In genomic region chr17:71289572-71290176, GRCm38 (mm10) we compare ENCODE assay signal across 13 mouse cellular contexts. TPM values are rescaled to one million over a fixed set of nuclear protein-coding genes. Genes with fewer than 3 reads are reported as not detected.
DNase-seq lines count a peak whose midpoint lies in the region; ATAC-seq and TF ChIP-seq lines count a peak whose summit lies in the region.
"Had no signal": no experiment of that assay in that cellular context is flagged by ENCODE, and none has a peak within 500 bp of the region (broad histone marks: within the 10 kb centered on the region; RNA-seq: fewer than 3 reads in every experiment).

No protein-coding gene starts in this region.

- TF ChIP-seq CTCF in liver, embryonic 14.5 days (IDR thresholded peaks at IDR 0.05; ENCODE audit: low read depth), result no peak

- no peaks in the 10 kb centered on the region for H3K27me3 ChIP-seq in heart, embryonic 14.5 days (ENCODE audit: control insufficient read depth, insufficient read depth, low read length)
- no peaks in the 10 kb centered on the region for H3K27me3 ChIP-seq in embryonic facial prominence, embryonic 14.5 days (replicated peaks; ENCODE audit: control insufficient read depth, insufficient read depth, low read length)
- H3K27me3 ChIP-seq in liver, embryonic 14.5 days (ENCODE audit: control insufficient read depth, insufficient read depth, low read length), result no peaks in the 10 kb centered on the region
- H3K27me3 ChIP-seq in kidney, embryonic 14.5 days (ENCODE audit: control insufficient read depth, insufficient read depth, low read length), result no peaks in the 10 kb centered on the region

- 32% methylated on average over 6 of the region's 6 CpGs for WGBS in heart, embryonic 14.5 days
- WGBS in embryonic facial prominence, embryonic 14.5 days, result 66% methylated on average over 6 of the region's 6 CpGs
- WGBS in liver, embryonic 14.5 days (ENCODE audit: insufficient replicate concordance), result 34% methylated on average over 6 of the region's 6 CpGs
- 82% methylated on average over 6 of the region's 6 CpGs for WGBS in kidney, embryonic 14.5 days

- DNase-seq in heart, postnatal 14 days, result no peak
- DNase-seq in NIH3T3 (ENCODE audit: low read depth), result peak; percentile 93
- peak; percentile 69 for DNase-seq in embryonic facial prominence, embryonic 14.5 days (ENCODE audit: low spot score)
- DNase-seq in liver, embryonic 14.5 days (ENCODE audit: low read depth in 3 of 3, low spot score in 3 of 3), result peak in 2 of 3 experiments; percentile 52 to 73
- no peak for DNase-seq in retina, embryonic 14.5 days (ENCODE audit: low spot score)
- no peak for DNase-seq in kidney, adult 8-10 months
- DNase-seq: cerebellum, postnatal 10 days; gastrocnemius, postnatal 25 days; lung, adult 18-20 months; thymus, postnatal 36 days had no signal

- ATAC-seq in heart, embryonic 14.5 days (ENCODE audit: insufficient number of reproducible peaks, insufficient read depth, low FRiP score, low read depth), result no peak
- ATAC-seq in embryonic facial prominence, embryonic 14.5 days (ENCODE audit: low read depth), result peak; percentile 56; the same call in 1 of the 2 replicates
- peak; percentile 52 for ATAC-seq in liver, embryonic 14.5 days (ENCODE audit: insufficient read depth)
- ATAC-seq in kidney, embryonic 14.5 days (ENCODE audit: low FRiP score, low TSS enrichment), result no peak
- ATAC-seq: hindbrain, postnatal 0 days had no signal

- no peak overlapping the region for H3K4me3 ChIP-seq in heart, embryonic 14.5 days (ENCODE audit: control insufficient read depth in 1 of 2, insufficient read depth in 1 of 2, low read depth in 1 of 2, low read length in 2 of 2)
- no peak overlapping the region for H3K4me3 ChIP-seq in embryonic facial prominence, embryonic 14.5 days (ENCODE audit: low read depth, low read length)
- H3K4me3 ChIP-seq in liver, embryonic 14.5 days (ENCODE audit: insufficient read depth in 1 of 2, low read depth in 2 of 2, low read length in 2 of 2), result no peak overlapping the region
- H3K4me3 ChIP-seq in kidney, embryonic 14.5 days (ENCODE audit: low read length), result no peak overlapping the region

- peaks cover 51 to 83% of the 10 kb centered on the region in 2 experiments for H3K4me1 ChIP-seq in heart, embryonic 14.5 days (ENCODE audit: control insufficient read depth in 2 of 2, insufficient read depth in 2 of 2, low read length in 2 of 2)
- peaks cover 21% of the 10 kb centered on the region for H3K4me1 ChIP-seq in embryonic facial prominence, embryonic 14.5 days (ENCODE audit: control insufficient read depth, insufficient read depth, low read length)
- peaks cover 94 to 96% of the 10 kb centered on the region in 2 experiments for H3K4me1 ChIP-seq in liver, embryonic 14.5 days (replicated peaks; ENCODE audit: control insufficient read depth in 2 of 2, insufficient read depth in 2 of 2, low read length in 1 of 2)
- peaks cover 7% of the 10 kb centered on the region; the same call in 1 of the 2 replicates for H3K4me1 ChIP-seq in kidney, embryonic 14.5 days (ENCODE audit: control insufficient read depth, insufficient read depth, low read length)

- peak overlapping the region; percentile 44 to 77; a peak in 2 of 4 replicates for H3K27ac ChIP-seq in heart, embryonic 14.5 days (replicated peaks in 1 of 2; ENCODE audit: control insufficient read depth in 1 of 2, insufficient read depth in 1 of 2, low read depth in 2 of 2, low read length in 2 of 2)
- H3K27ac ChIP-seq in embryonic facial prominence, embryonic 14.5 days (replicated peaks; ENCODE audit: low read depth, low read length), result peak overlapping the region; percentile 57
- H3K27ac ChIP-seq in liver, embryonic 14.5 days, result peak overlapping the region; percentile 97
- no peak overlapping the region for H3K27ac ChIP-seq in kidney, embryonic 14.5 days (ENCODE audit: low read depth, low read length)
- H3K27ac ChIP-seq: hindbrain, postnatal 0 days had no signal

- H3K9me3 ChIP-seq in heart, embryonic 14.5 days (ENCODE audit: control insufficient read depth, low read length), result no peaks in the 10 kb centered on the region
- H3K9me3 ChIP-seq in embryonic facial prominence, embryonic 14.5 days (ENCODE audit: control insufficient read depth, low read length), result no peaks in the 10 kb centered on the region
- no peaks in the 10 kb centered on the region for H3K9me3 ChIP-seq in liver, embryonic 14.5 days (ENCODE audit: control insufficient read depth, low read length)
- H3K9me3 ChIP-seq in kidney, embryonic 14.5 days (ENCODE audit: control insufficient read depth, low read length), result no peaks in the 10 kb centered on the region

- no peaks in the 10 kb centered on the region for H3K36me3 ChIP-seq in heart, embryonic 14.5 days (ENCODE audit: control insufficient read depth, insufficient read depth, low read length)
- H3K36me3 ChIP-seq in embryonic facial prominence, embryonic 14.5 days (ENCODE audit: control insufficient read depth, insufficient read depth, low read length), result no peaks in the 10 kb centered on the region
- no peaks in the 10 kb centered on the region; the same call in 1 of the 2 replicates for H3K36me3 ChIP-seq in liver, embryonic 14.5 days (replicated peaks; ENCODE audit: control insufficient read depth, insufficient read depth, low read depth)
- no peaks in the 10 kb centered on the region for H3K36me3 ChIP-seq in kidney, embryonic 14.5 days (ENCODE audit: control insufficient read depth, insufficient read depth, low read length)

- H3K4me2 ChIP-seq in heart, embryonic 14.5 days (ENCODE audit: low read length), result no peak overlapping the region
- H3K4me2 ChIP-seq in embryonic facial prominence, embryonic 14.5 days (ENCODE audit: low read depth, low read length), result no peak overlapping the region
- peak overlapping the region; percentile 65 for H3K4me2 ChIP-seq in liver, embryonic 14.5 days (ENCODE audit: low read depth)
- H3K4me2 ChIP-seq in kidney, embryonic 14.5 days (replicated peaks; ENCODE audit: low read depth, low read length), result no peak overlapping the region

- intact Hi-C loops in heart, postnatal 14 days (cut with DNase I), result no loop called here

- TF ChIP-seq EP300 in liver, embryonic 14.5 days (IDR thresholded peaks at IDR 0.05; ENCODE audit: low read depth), result peak; percentile 75

- peak overlapping the region; percentile 21; the same call in 1 of the 2 replicates for H3K9ac ChIP-seq in heart, embryonic 14.5 days (ENCODE audit: low read length)
- H3K9ac ChIP-seq in embryonic facial prominence, embryonic 14.5 days (ENCODE audit: low read depth, low read length), result no peak overlapping the region
- peak overlapping the region; percentile 57 for H3K9ac ChIP-seq in liver, embryonic 14.5 days (replicated peaks)
- no peak overlapping the region for H3K9ac ChIP-seq in kidney, embryonic 14.5 days (ENCODE audit: low read depth, low read length)

RNA-seq across cellular contexts. Expression of gene Emilin2, which starts 22.1 kb away (rescaled TPM):
- polyA plus RNA-seq in heart, embryonic 14.5 days (2014; fragmentation: Nextera tagmentation; extraction: Ambion mirVana), result 42.6 and 45.4 TPM in 2 replicates
- total RNA-seq in heart, postnatal 14 days (2021), result 100 to 1,000 TPM; 107 to 118 TPM
- 23.1 and 24.5 TPM in 2 replicates for polyA plus RNA-seq in embryonic facial prominence, embryonic 14.5 days (2014; fragmentation: Nextera tagmentation; extraction: Ambion mirVana)
- polyA plus RNA-seq in liver, embryonic 14.5 days (2012; rRNA removed), result 13.2 and 17.3 TPM in 2 replicates
- polyA plus RNA-seq in liver, embryonic 14.5 days (2014; fragmentation: Nextera tagmentation; extraction: Ambion mirVana), result 24.1 and 27.5 TPM in 2 replicates
- 2.0 and 2.7 TPM in 2 replicates for polyA plus RNA-seq in kidney, embryonic 14.5 days (2014; fragmentation: Nextera tagmentation; extraction: Ambion mirVana)

Comparison
In these comparisons a context has a peak if more than half of its experiments do, and no peak if none do; other contexts are left out.
1. ATAC-seq: peak in embryonic facial prominence, embryonic 14.5 days (single experiment) and liver, embryonic 14.5 days (single experiment); none in heart, embryonic 14.5 days (single experiment) and kidney, embryonic 14.5 days (single experiment).
2. H3K9ac ChIP-seq: peak in heart, embryonic 14.5 days (single experiment) and liver, embryonic 14.5 days (single experiment); none in embryonic facial prominence, embryonic 14.5 days (single experiment) and kidney, embryonic 14.5 days (single experiment).
3. DNase-seq: peak in NIH3T3 (single experiment), embryonic facial prominence, embryonic 14.5 days (single experiment) and liver, embryonic 14.5 days (2 of 3); none in heart, postnatal 14 days (0 of 2), retina, embryonic 14.5 days (single experiment) and kidney, adult 8-10 months (0 of 2).